Mouse (Mus musculus) forebrain, postnatal 0 days (tissue): ENCODE data around the gene Rpf2. TPM values are rescaled to one million over a fixed set of nuclear protein-coding genes. Genes with fewer than 3 reads are reported as not detected.
A peak's percentile ranks its signal among the peaks of the same experiment; 100 is the strongest.

Experiments used
- ATAC-seq: fragments of 200-750 bp; cut with Nextera tagmentation; 2 replicates; pipeline ENCODE4 v1.8.0; 2017; ENCODE audit warnings: mild to moderate bottlenecking, moderate library complexity
- DNase-seq: peaks from one replicate; pipeline ENCODE4 v3.0.0-alpha.2; 2015
- H3K27ac ChIP-seq: fragments of 300-500 bp; sonication (generic); 2 replicates; pipeline ENCODE4 v1.5.1; 2014; ENCODE audit warnings: low read depth, mild to moderate bottlenecking, antibody characterized with exemption, low read length, moderate library complexity, mixed read lengths
- H3K27me3 ChIP-seq: fragments of 300-500 bp; sonication (generic); 2 replicates; pipeline ENCODE4 v1.6.1; 2014; ENCODE audit warnings: mild to moderate bottlenecking, low read length, mixed read lengths; ENCODE audit not compliant: insufficient read depth
- H3K36me3 ChIP-seq: fragments of 300-500 bp; sonication (generic); 2 replicates; pipeline ENCODE4 v1.6.1; 2014; ENCODE audit warnings: mild to moderate bottlenecking, moderate library complexity; ENCODE audit not compliant: insufficient read depth
- H3K4me1 ChIP-seq: fragments of 300-500 bp; sonication (generic); 2 replicates; pipeline ENCODE4 v1.6.1; 2014; ENCODE audit warnings: antibody characterized with exemption; ENCODE audit not compliant: insufficient read depth
- H3K4me2 ChIP-seq: fragments of 300-500 bp; sonication (generic); 2 replicates; pipeline ENCODE4 v1.6.1; 2014; ENCODE audit warnings: low read depth, mild to moderate bottlenecking, moderate library complexity
- H3K4me3 ChIP-seq: fragments of 300-500 bp; sonication (generic); 2 replicates; pipeline ENCODE4 v1.5.1; 2014; ENCODE audit warnings: low read depth, low read length, mixed read lengths
- H3K9ac ChIP-seq: fragments of 300-500 bp; sonication (generic); 2 replicates; pipeline ENCODE4 v1.6.1; 2014; ENCODE audit warnings: mild to moderate bottlenecking
- H3K9me3 ChIP-seq: fragments of 300-500 bp; sonication (generic); 2 replicates; pipeline ENCODE4 v1.6.1; 2016; ENCODE audit warnings: low read length
- CTCF ChIP-seq: sonication (generic); IDR thresholded peaks from 2 replicates; pipeline ENCODE4 v1.5.1; 2016; ENCODE audit warnings: antibody characterized with exemption, control low read depth, low read depth
- WGBS: fragments of 180-500 bp; shearing (Covaris S2); extraction: QIAGEN DNeasy Blood & Tissue Kit; methylation state at CpG from one replicate; pipeline ENCODE4 v1.1.7; 2014; 5-methylcytosine and 5-hydroxymethylcytosine counted together
- polyA plus RNA-seq: library from polyadenylated mRNA; unstranded; fragments of >200 nt; fragmentation: Nextera tagmentation; extraction: Ambion mirVana; gene quantifications from 2 replicates; pipeline ENCODE4 v1.2.1, GENCODE M21; 2015
- total RNA-seq: library from RNA; depleted of rRNA; stranded (reverse); fragments of >200 nt; gene quantifications from 2 replicates; pipeline ENCODE4 v1.2.3, GENCODE M21; 2014

Rpf2 gene
- total and polyA plus RNA-seq, 2 experiments from 2014 or later = 39.9 to 66.7 TPM

GRCm38 (mm10) chr10:40227660-40228303 lies 19.1 kb downstream of the Rpf2 start:
- Histone ChIP-seq H3K9me3 (no peaks in the 10 kb centered on the region), H3K4me2 (no peak overlapping the region), H3K4me3 (no peak overlapping the region), H3K36me3 (peaks cover 64% of the 10 kb centered on the region), H3K9ac (no peak overlapping the region), H3K27me3 (no peaks in the 10 kb centered on the region), H3K4me1 (no peaks in the 10 kb centered on the region), H3K27ac (no peak overlapping the region)
- ATAC-seq (no peak), DNase-seq (peak; percentile 23)
- WGBS = 55% methylated on average over 4 of the region's 4 CpGs
- no peak for TF ChIP-seq CTCF

GRCm38 (mm10) chr10:40218874-40219273 lies 28.0 kb downstream of the Rpf2 start:
- no peak for ATAC-seq

GRCm38 (mm10) chr10:40212443-40213169 lies 34.2 kb downstream of the Rpf2 start:
- ATAC-seq (peak; percentile 89), DNase-seq (peak; percentile 88)
- Histone ChIP-seq H3K4me2 (no peak overlapping the region), H3K36me3 (no peaks in the 10 kb centered on the region), H3K27ac (no peak overlapping the region), H3K9ac (no peak overlapping the region), H3K4me3 (no peak overlapping the region), H3K9me3 (no peaks in the 10 kb centered on the region), H3K27me3 (no peaks in the 10 kb centered on the region), H3K4me1 (no peaks in the 10 kb centered on the region)
- peak; percentile 94 for TF ChIP-seq CTCF
- 42% methylated on average over 13 of the region's 13 CpGs for WGBS

More at GRCm38 (mm10) chr10:40218874-40219273, 28.0 kb downstream of the Rpf2 start:
- WGBS = 82% methylated on average over 3 of the region's 3 CpGs
- Histone ChIP-seq H3K9ac (no peak overlapping the region), H3K27ac (no peak overlapping the region), H3K4me1 (no peaks in the 10 kb centered on the region), H3K27me3 (no peaks in the 10 kb centered on the region), H3K36me3 (peaks cover 14% of the 10 kb centered on the region; the same call in 1 of the 2 replicates), H3K9me3 (no peaks in the 10 kb centered on the region), H3K4me2 (no peak overlapping the region), H3K4me3 (no peak overlapping the region)
- TF ChIP-seq CTCF = no peak
- peak; percentile 13 for DNase-seq

GRCm38 (mm10) chr10:40195001-40195400 lies 51.8 kb downstream of the Rpf2 start:
- WGBS = 84% methylated on average over 6 of the region's 6 CpGs
- H3K36me3 ChIP-seq = no peaks in the 10 kb centered on the region
- no peaks in the 10 kb centered on the region for H3K4me1 ChIP-seq
- H3K27ac ChIP-seq = no peak overlapping the region
- no peak for TF ChIP-seq CTCF
- ATAC-seq = no peak
- H3K27me3 ChIP-seq = no peaks in the 10 kb centered on the region
- no peak for DNase-seq
- H3K4me3 ChIP-seq = no peak overlapping the region
- no peak overlapping the region for H3K9ac ChIP-seq
- H3K4me2 ChIP-seq = no peak overlapping the region
- H3K9me3 ChIP-seq = no peaks in the 10 kb centered on the region

- Histone ChIP-seq H3K4me1 (no peaks in the 10 kb centered on the region), H3K9ac (no peak overlapping the region), H3K27me3 (no peaks in the 10 kb centered on the region), H3K27ac (no peak overlapping the region), H3K36me3 (no peaks in the 10 kb centered on the region), H3K4me3 (no peak overlapping the region), H3K9me3 (no peaks in the 10 kb centered on the region), H3K4me2 (no peak overlapping the region)
- no peak for TF ChIP-seq CTCF
- ATAC-seq (no peak), DNase-seq (no peak)
- 70% methylated on average over 18 of the region's 18 CpGs for WGBS
Measured at GRCm38 (mm10) chr10:40192010-40192935, 54.6 kb downstream of the Rpf2 start.

- Histone ChIP-seq H3K4me2 (no peak overlapping the region), H3K27me3 (no peaks in the 10 kb centered on the region), H3K27ac (no peak overlapping the region), H3K4me1 (no peaks in the 10 kb centered on the region), H3K36me3 (no peaks in the 10 kb centered on the region), H3K9me3 (no peaks in the 10 kb centered on the region), H3K4me3 (no peak overlapping the region), H3K9ac (no peak overlapping the region)
- 65% methylated on average over 22 of the region's 22 CpGs for WGBS
- no peak for TF ChIP-seq CTCF
- ATAC-seq (no peak), DNase-seq (no peak)
Measured at GRCm38 (mm10) chr10:40191338-40191979, 55.4 kb downstream of the Rpf2 start.
